Mouse (Mus musculus): ENCODE results near the gene Mrps23.

DNA sequence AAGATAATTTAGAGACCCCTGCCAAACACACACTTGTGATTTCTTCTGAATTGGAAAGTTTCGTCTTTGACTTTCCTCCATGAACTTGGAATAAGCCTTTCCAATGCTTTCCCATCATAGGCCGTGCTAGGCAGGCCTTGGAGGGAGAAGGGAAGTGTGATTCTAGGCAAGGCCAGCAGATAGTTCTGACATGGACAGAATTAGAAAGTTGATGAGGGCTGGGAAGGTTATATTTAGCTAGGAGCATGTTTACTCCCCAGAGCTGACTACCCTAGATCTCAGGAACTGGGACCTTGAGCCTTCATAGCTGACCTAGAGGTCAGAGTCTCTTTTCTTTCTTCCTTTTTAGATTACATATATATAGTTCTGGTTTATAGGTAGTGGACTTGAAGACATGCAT lies 3.0 kb upstream of the Mrps23 start:
- no peak for TF ChIP-seq CTCF (IDR thresholded peaks at IDR 0.05; ENCODE audit: low read depth)
- TF ChIP-seq EP300 (IDR thresholded peaks at IDR 0.05; ENCODE audit: low read depth) = no peak
